Mouse (Mus musculus): ENCODE results near the gene Fcho2. TPM values are rescaled to one million over a fixed set of nuclear protein-coding genes. Genes with fewer than 3 reads are reported as not detected.

Fcho2 gene
- polyA plus RNA-seq, 1 experiment, result 0.49 TPM

GRCm38 (mm10) chr13:98786970-98787685 is 28.1 kb downstream of the Fcho2 start:
- H3K4me3 ChIP-seq (replicated peaks), result no peak overlapping the region
- H3K27me3 ChIP-seq (ENCODE audit: control insufficient read depth), result no peaks in the 10 kb centered on the region
- TF ChIP-seq GATA1 (IDR thresholded peaks at IDR 0.05; ENCODE audit: low read length), result no peak
- no peaks in the 10 kb centered on the region for H3K9me3 ChIP-seq (ENCODE audit: control insufficient read depth, low read length)
- peaks cover 83% of the 10 kb centered on the region for H3K36me3 ChIP-seq (ENCODE audit: control insufficient read depth)
- peaks cover 9% of the 10 kb centered on the region for H3K4me1 ChIP-seq (ENCODE audit: control insufficient read depth)

DNA sequence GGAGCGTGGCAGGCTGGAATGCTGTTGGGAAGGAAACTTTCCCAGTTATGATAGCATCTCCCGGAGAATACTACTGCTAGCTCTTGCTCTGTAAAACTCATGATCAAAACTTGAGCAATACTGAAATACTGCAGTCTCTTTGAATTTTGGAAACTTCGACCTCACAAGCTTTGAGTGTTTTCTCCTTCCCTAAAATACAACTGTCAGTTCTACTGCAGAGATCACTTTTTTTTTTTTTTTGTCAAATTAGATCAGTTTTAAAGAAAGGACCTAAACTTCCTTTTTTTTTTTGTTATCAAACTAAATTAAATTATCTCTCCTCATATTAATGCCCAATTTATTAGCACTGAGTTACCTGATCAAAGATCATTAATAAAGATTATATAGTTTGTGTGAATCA is 37.3 kb downstream of the Fcho2 start:
- Histone ChIP-seq H3K9me3 (ENCODE audit: control insufficient read depth, low read length) (no peaks in the 10 kb centered on the region), H3K4me3 (replicated peaks) (no peak overlapping the region), H3K27me3 (ENCODE audit: control insufficient read depth) (no peaks in the 10 kb centered on the region), H3K36me3 (ENCODE audit: control insufficient read depth) (peaks cover 86% of the 10 kb centered on the region), H3K4me1 (ENCODE audit: control insufficient read depth) (no peaks in the 10 kb centered on the region)
- TF ChIP-seq TAL1 (IDR thresholded peaks at IDR 0.05; ENCODE audit: low read length) (no peak), GATA1 (IDR thresholded peaks at IDR 0.05; ENCODE audit: low read length) (no peak)

DNA sequence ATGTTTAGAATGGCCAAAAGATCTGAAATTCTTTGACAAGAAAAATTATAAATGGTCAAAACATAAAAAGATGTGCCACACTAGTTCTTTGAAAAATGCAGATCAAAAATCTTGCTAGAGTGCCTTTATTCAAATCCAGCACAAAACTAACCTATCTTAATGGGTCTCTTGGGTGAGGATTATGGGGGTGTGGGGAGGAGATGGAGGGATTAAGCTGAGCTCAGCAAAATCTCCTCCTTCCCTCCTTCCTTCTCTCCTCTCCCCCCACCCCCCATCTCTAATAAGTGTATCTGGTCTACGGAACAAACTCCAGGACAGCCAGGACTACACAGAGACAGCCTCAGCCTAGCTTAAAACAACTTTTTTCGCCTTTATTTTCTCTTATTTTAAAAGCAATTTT is 43.8 kb downstream of the Fcho2 start:
- Histone ChIP-seq H3K27me3 (ENCODE audit: control insufficient read depth) (no peaks in the 10 kb centered on the region), H3K4me3 (replicated peaks) (no peak overlapping the region), H3K4me1 (ENCODE audit: control insufficient read depth) (no peaks in the 10 kb centered on the region), H3K36me3 (ENCODE audit: control insufficient read depth) (peaks cover 56% of the 10 kb centered on the region), H3K9me3 (ENCODE audit: control insufficient read depth, low read length) (no peaks in the 10 kb centered on the region)
- no peak for TF ChIP-seq GATA1 (IDR thresholded peaks at IDR 0.05; ENCODE audit: low read length)
- TF ChIP-seq TAL1 (IDR thresholded peaks at IDR 0.05; ENCODE audit: low read length), result no peak

- H3K4me1 ChIP-seq (ENCODE audit: control insufficient read depth), result no peaks in the 10 kb centered on the region
- no peaks in the 10 kb centered on the region for H3K27me3 ChIP-seq (ENCODE audit: control insufficient read depth)
- no peak for TF ChIP-seq TAL1 (IDR thresholded peaks at IDR 0.05; ENCODE audit: low read length)
- TF ChIP-seq GATA1 (IDR thresholded peaks at IDR 0.05; ENCODE audit: low read length), result no peak
- H3K36me3 ChIP-seq (ENCODE audit: control insufficient read depth), result peaks cover 58% of the 10 kb centered on the region
- H3K4me3 ChIP-seq (replicated peaks), result no peak overlapping the region
- no peaks in the 10 kb centered on the region for H3K9me3 ChIP-seq (ENCODE audit: control insufficient read depth, low read length)
Observed at GRCm38 (mm10) chr13:98768329-98768728, 46.9 kb downstream of the Fcho2 start.

DNA sequence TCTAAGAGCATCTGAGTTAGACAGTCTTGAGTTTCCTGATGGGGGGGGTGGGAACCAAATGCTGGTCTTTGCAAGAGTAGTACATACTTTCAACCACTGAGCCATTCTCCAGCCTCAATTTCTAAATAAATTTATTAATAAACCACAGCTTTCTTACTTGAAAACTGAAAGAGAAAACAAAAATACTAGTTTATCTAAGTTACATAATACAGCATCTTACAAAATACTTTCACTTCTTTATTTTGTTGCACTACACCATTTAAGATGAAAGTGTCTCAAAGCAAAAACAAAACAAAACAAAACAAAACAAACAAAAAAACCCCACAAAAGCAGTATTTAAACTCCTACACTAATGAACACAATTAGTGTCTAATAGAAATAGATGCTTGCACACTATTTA is 53.5 kb downstream of the Fcho2 start:
- TF ChIP-seq GATA1 (IDR thresholded peaks at IDR 0.05; ENCODE audit: low read length), result no peak
- no peak for TF ChIP-seq TAL1 (IDR thresholded peaks at IDR 0.05; ENCODE audit: low read length)
- no peaks in the 10 kb centered on the region for H3K4me1 ChIP-seq (ENCODE audit: control insufficient read depth)
- H3K4me3 ChIP-seq (replicated peaks), result no peak overlapping the region
- H3K36me3 ChIP-seq (ENCODE audit: control insufficient read depth), result peaks cover 79% of the 10 kb centered on the region
- no peaks in the 10 kb centered on the region for H3K9me3 ChIP-seq (ENCODE audit: control insufficient read depth, low read length)
- H3K27me3 ChIP-seq (ENCODE audit: control insufficient read depth), result no peaks in the 10 kb centered on the region

- Histone ChIP-seq H3K4me3 (replicated peaks) (no peak overlapping the region), H3K36me3 (ENCODE audit: control insufficient read depth) (peaks cover 68% of the 10 kb centered on the region), H3K9me3 (ENCODE audit: control insufficient read depth, low read length) (no peaks in the 10 kb centered on the region), H3K4me1 (ENCODE audit: control insufficient read depth) (no peaks in the 10 kb centered on the region), H3K27me3 (ENCODE audit: control insufficient read depth) (no peaks in the 10 kb centered on the region)
- no peak for TF ChIP-seq GATA1 (IDR thresholded peaks at IDR 0.05; ENCODE audit: low read length)
- no peak for TF ChIP-seq TAL1 (IDR thresholded peaks at IDR 0.05; ENCODE audit: low read length)
Observed at GRCm38 (mm10) chr13:98755886-98756285, 59.4 kb downstream of the Fcho2 start.

DNA sequence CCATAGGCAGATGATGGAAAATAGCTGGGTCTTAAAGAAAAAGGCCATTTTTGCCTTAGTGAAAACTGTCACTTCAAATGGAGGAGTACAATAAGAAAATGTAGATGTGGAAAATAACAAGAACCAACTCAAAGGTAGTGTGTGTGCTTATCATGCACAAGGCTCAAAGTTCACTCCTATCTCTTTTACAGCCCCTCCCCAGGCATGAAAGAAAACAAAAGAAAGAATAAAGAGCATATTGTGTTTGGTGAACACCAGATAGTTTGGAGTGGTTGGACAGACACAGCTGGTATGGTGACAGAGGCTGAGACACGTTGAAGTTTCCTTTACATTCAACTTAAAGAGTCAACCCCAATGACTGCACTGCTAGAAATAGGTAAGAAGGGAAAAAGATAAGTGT is 70.6 kb downstream of the Fcho2 start:
- Histone ChIP-seq H3K27me3 (ENCODE audit: control insufficient read depth) (no peaks in the 10 kb centered on the region), H3K4me1 (ENCODE audit: control insufficient read depth) (peaks cover 23% of the 10 kb centered on the region), H3K36me3 (ENCODE audit: control insufficient read depth) (peaks cover 95% of the 10 kb centered on the region), H3K9me3 (ENCODE audit: control insufficient read depth, low read length) (no peaks in the 10 kb centered on the region), H3K4me3 (replicated peaks) (no peak overlapping the region)
- no peak for TF ChIP-seq GATA1 (IDR thresholded peaks at IDR 0.05; ENCODE audit: low read length)
- no peak for TF ChIP-seq TAL1 (IDR thresholded peaks at IDR 0.05; ENCODE audit: low read length)

- Histone ChIP-seq H3K4me1 (ENCODE audit: control insufficient read depth) (peaks cover 23% of the 10 kb centered on the region), H3K36me3 (ENCODE audit: control insufficient read depth) (peaks cover 94% of the 10 kb centered on the region), H3K4me3 (replicated peaks) (no peak overlapping the region), H3K27me3 (ENCODE audit: control insufficient read depth) (no peaks in the 10 kb centered on the region), H3K9me3 (ENCODE audit: control insufficient read depth, low read length) (no peaks in the 10 kb centered on the region)
- TF ChIP-seq GATA1 (IDR thresholded peaks at IDR 0.05; ENCODE audit: low read length) (no peak), TAL1 (IDR thresholded peaks at IDR 0.05; ENCODE audit: low read length) (no peak)
Observed at GRCm38 (mm10) chr13:98743829-98744228, 71.4 kb downstream of the Fcho2 start.

DNA sequence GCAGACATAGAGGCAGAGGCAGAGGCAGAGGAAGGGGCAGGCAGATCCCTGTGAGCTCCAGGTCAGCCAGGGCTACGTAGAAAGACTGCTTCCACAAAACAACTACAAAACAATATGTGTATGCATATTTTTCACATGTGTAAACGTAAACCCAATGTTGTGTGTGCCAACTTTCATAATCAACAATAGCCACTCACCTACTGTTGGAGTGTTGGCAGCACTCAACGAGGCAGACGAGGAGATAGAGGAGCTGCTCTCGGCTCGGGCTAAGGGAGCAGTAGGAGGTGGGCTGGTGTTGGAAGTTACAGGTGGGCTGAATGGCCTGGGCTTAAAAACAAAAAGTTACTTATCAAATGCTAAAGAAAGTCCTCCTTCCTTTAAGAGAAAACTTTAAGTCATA is 72.0 kb downstream of the Fcho2 start:
- no peak overlapping the region for H3K4me3 ChIP-seq (replicated peaks)
- H3K27me3 ChIP-seq (ENCODE audit: control insufficient read depth), result no peaks in the 10 kb centered on the region
- H3K36me3 ChIP-seq (ENCODE audit: control insufficient read depth), result peaks cover 94% of the 10 kb centered on the region
- H3K4me1 ChIP-seq (ENCODE audit: control insufficient read depth), result peaks cover 23% of the 10 kb centered on the region
- no peaks in the 10 kb centered on the region for H3K9me3 ChIP-seq (ENCODE audit: control insufficient read depth, low read length)
- TF ChIP-seq GATA1 (IDR thresholded peaks at IDR 0.05; ENCODE audit: low read length) (no peak), TAL1 (IDR thresholded peaks at IDR 0.05; ENCODE audit: low read length) (no peak)

- peaks cover 85% of the 10 kb centered on the region for H3K36me3 ChIP-seq (ENCODE audit: control insufficient read depth)
- peaks cover 7% of the 10 kb centered on the region for H3K4me1 ChIP-seq (ENCODE audit: control insufficient read depth)
- no peaks in the 10 kb centered on the region for H3K27me3 ChIP-seq (ENCODE audit: control insufficient read depth)
- no peak overlapping the region for H3K4me3 ChIP-seq (replicated peaks)
- TF ChIP-seq GATA1 (IDR thresholded peaks at IDR 0.05; ENCODE audit: low read length) (no peak), TAL1 (IDR thresholded peaks at IDR 0.05; ENCODE audit: low read length) (no peak)
- no peaks in the 10 kb centered on the region for H3K9me3 ChIP-seq (ENCODE audit: control insufficient read depth, low read length)
Observed at GRCm38 (mm10) chr13:98738213-98738612, 77.0 kb downstream of the Fcho2 start.

Measured in erythroblast, embryonic 14.5 days (primary cell).